Mouse (Mus musculus) 416B (cell line): Measurements from ENCODE around the gene Asl.
A peak's percentile ranks its signal among the peaks of the same experiment; 100 is the strongest.

Experiments used
- DNase-seq: peaks from one replicate; pipeline ENCODE4 v3.0.0; 2011; ENCODE audit warnings: low read depth

The Asl gene

GRCm38 (mm10) chr5:130029142-130029897, at the start of gene Asl, which contains the start of gene Crcp:
Gene Asl, minus strand, starts transcription at chr5:130029247.
Gene Crcp, plus strand, starts transcription at chr5:130029290.
- peak; percentile 80 for DNase-seq

GRCm38 (mm10) chr5:130078834-130079156, 49.7 kb upstream of the Asl start:
- DNase-seq, result no peak

GRCm38 (mm10) chr5:130078096-130078833, 49.2 kb upstream of the Asl start:
- DNase-seq, result peak; percentile 19

GRCm38 (mm10) chr5:130076396-130076795, 47.3 kb upstream of the Asl start:
- DNase-seq, result no peak

GRCm38 (mm10) chr5:130074491-130074890, 45.4 kb upstream of the Asl start:
- DNase-seq, result no peak

GRCm38 (mm10) chr5:130073026-130073425, 44.0 kb upstream of the Asl start, which contains the start of gene Tpst1:
Gene Tpst1, plus strand, starts transcription at chr5:130073326.
- no peak for DNase-seq

GRCm38 (mm10) chr5:130067841-130068264, 38.8 kb upstream of the Asl start:
- no peak for DNase-seq

GRCm38 (mm10) chr5:130065579-130065978, 36.5 kb upstream of the Asl start:
- peak; percentile 74 for DNase-seq

GRCm38 (mm10) chr5:130063760-130064159, 34.7 kb upstream of the Asl start:
- no peak for DNase-seq

GRCm38 (mm10) chr5:130062096-130062495, 33.0 kb upstream of the Asl start:
- no peak for DNase-seq

- no peak for DNase-seq
Observed at GRCm38 (mm10) chr5:130060329-130060665, 31.2 kb upstream of the Asl start.

GRCm38 (mm10) chr5:130059413-130060328, 30.6 kb upstream of the Asl start:
- DNase-seq, result no peak

- no peak for DNase-seq
Observed at GRCm38 (mm10) chr5:130056303-130056702, 27.3 kb upstream of the Asl start.

- no peak for DNase-seq
Observed at GRCm38 (mm10) chr5:130055688-130056087, 26.6 kb upstream of the Asl start.

- no peak for DNase-seq
Observed at GRCm38 (mm10) chr5:130052955-130053354, 23.9 kb upstream of the Asl start.

GRCm38 (mm10) chr5:130052510-130052909, 23.5 kb upstream of the Asl start:
- DNase-seq, result no peak

- no peak for DNase-seq
Observed at GRCm38 (mm10) chr5:130051073-130051860, 22.2 kb upstream of the Asl start.

- DNase-seq, result no peak
Observed at GRCm38 (mm10) chr5:130050416-130050815, 21.4 kb upstream of the Asl start.

GRCm38 (mm10) chr5:130048786-130049520, 19.9 kb upstream of the Asl start:
- DNase-seq, result no peak

- no peak for DNase-seq
Observed at GRCm38 (mm10) chr5:130047013-130047412, 18.0 kb upstream of the Asl start.

- no peak for DNase-seq
Observed at GRCm38 (mm10) chr5:130046589-130046988, 17.5 kb upstream of the Asl start.
